Mouse (Mus musculus): ENCODE data around the gene Slc25a35. TPM values are rescaled to one million over a fixed set of nuclear protein-coding genes. Genes with fewer than 3 reads are reported as not detected.
A peak's percentile ranks its signal among the peaks of the same experiment; 100 is the strongest.
"Not testable (repeated sequence)": the region's sequence is repeated elsewhere in the genome, so short reads cannot be mapped to it uniquely, and the experiment has no call there.

Slc25a35 gene
- total and polyA plus RNA-seq, 3 experiments, result 4.2 to 21.6 (median 5.3) TPM

DNA sequence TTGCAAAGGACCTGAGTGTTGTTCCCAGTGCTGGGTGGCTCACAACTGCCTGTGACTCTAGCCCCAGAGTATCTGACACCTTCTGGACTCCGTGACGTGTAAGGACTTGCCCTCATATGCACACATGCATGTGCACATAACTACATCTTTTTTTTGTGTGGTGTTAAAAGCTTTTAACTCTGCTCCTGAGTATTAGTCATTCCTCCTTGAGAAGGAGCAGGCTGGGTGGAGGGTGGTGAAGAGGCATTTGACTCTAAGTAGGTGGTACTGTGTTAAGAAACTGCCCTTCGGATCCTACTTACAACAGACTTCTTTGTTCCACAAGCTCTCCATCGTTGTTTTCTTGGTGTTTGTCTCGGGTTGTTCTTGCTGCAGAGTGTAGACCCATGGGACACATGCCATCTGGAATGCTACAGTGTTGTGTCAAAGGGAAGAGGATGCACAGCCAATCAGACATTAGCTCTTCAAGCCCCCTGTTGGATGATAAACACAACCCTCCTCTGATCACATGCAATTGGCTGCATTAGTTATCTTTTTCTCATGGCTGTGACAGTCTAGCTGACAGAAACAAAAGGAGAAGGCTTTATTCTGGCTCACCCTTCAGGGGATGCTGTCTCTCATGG lies 33.9 kb upstream of the Slc25a35 start:
- 61% methylated on average over 5 of the region's 5 CpGs for WGBS

DNA sequence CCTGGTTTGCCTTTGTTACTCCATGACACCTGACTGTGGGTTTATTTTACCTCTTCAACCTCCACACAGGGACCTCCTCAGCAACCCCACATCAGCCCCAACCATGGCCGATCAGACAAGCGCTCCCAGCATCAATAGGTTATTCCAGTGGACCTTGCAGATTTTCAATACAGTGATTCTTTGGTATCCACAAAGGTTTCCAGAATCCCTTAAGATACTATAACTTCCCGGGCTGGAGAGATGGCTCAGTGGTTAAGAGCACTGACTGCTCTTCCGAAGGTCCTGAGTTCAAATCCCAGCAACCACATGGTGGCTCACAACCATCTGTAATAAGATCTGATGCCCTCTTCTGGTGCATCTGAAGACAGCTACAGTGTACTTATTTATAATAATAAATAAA lies 31.0 kb upstream of the Slc25a35 start:
- intact Hi-C loops (cut with DNase I); DNase-seq; H3K79me2 ChIP-seq (replicated peaks; ENCODE audit: control insufficient read depth, insufficient read depth, low read length); H3K27ac ChIP-seq; H3K9ac ChIP-seq (ENCODE audit: low read depth, low read length); H3K27me3 ChIP-seq (ENCODE audit: control insufficient read depth, insufficient read depth, low read length); H3K36me3 ChIP-seq (ENCODE audit: control insufficient read depth, insufficient read depth, low read length); H3K4me1 ChIP-seq (ENCODE audit: control insufficient read depth, insufficient read depth, low read length); H3K4me3 ChIP-seq: not testable (repeated sequence)
- 84% methylated on average over 4 of the region's 4 CpGs for WGBS

More for the DNA sequence above, 33.9 kb upstream of the Slc25a35 start:
- H3K27me3 ChIP-seq (ENCODE audit: control insufficient read depth, insufficient read depth, low read length), result no peaks in the 10 kb centered on the region
- no peak overlapping the region for H3K4me3 ChIP-seq
- no peak overlapping the region for H3K27ac ChIP-seq
- DNase-seq, result no peak
- no peaks in the 10 kb centered on the region for H3K79me2 ChIP-seq (replicated peaks; ENCODE audit: control insufficient read depth, insufficient read depth, low read length)
- TF ChIP-seq POLR2A (IDR thresholded peaks at IDR 0.05; ENCODE audit: insufficient read depth, low read depth, low read length) (no peak), CTCF (IDR thresholded peaks at IDR 0.05) (no peak)
- no peak overlapping the region for H3K9ac ChIP-seq (ENCODE audit: low read depth, low read length)
- no peaks in the 10 kb centered on the region for H3K4me1 ChIP-seq (ENCODE audit: control insufficient read depth, insufficient read depth, low read length)
- intact Hi-C loops (cut with DNase I), result no loop called here
- H3K36me3 ChIP-seq (ENCODE audit: control insufficient read depth, insufficient read depth, low read length), result no peaks in the 10 kb centered on the region

DNA sequence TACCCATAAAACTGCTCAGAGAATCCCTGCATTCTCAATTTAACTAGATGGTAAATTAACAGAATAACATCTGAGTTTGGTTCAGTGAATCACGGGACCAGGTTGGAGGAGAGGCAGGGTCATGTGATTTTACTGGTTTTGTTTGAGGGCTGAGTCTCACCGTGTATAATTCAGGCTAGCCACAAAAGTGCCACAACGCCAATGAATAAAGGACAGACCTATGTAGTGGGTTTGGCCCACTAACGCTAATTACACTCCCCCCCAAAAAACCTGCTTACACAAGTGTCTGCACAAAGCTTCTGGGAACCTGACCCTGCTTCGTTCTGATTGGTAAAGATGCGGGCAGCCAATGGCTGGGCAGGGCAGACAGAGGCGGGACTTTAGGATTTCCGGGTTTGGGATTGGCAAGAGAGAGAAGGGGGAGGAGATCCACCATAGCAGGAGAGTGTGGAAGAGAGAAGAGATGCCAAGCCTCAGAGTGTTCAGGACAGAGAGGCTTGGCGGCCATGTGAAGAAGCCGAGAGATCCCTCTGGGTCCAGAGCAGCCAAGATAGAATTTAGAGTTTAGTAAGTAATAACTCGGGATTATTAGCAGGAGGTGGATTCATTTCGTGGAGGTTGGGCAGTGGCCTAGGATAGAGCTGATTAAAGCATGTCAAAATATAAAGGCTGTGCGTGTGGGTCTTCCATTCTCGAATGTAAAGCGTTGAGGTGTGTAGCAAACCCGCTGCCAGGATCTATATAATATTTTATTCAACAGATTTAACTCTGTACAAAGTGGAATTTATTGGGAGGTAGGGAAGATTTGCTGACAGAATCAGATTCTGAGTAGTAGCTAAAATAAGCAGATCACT lies 28.3 kb upstream of the Slc25a35 start:
- intact Hi-C loops (cut with DNase I), result no loop called here
- no peaks in the 10 kb centered on the region for H3K79me2 ChIP-seq (replicated peaks; ENCODE audit: control insufficient read depth, insufficient read depth, low read length)
- WGBS, result 2% methylated on average over 16 of the region's 16 CpGs
- TF ChIP-seq CTCF (IDR thresholded peaks at IDR 0.05) (no peak), EP300 (IDR thresholded peaks at IDR 0.05; ENCODE audit: insufficient read depth, low read depth, low read length) (0 out of 2 replicates have a peak, but pooled peaks have one; percentile 19), POLR2A (IDR thresholded peaks at IDR 0.05; ENCODE audit: insufficient read depth, low read depth, low read length) (peak; percentile 81)
- H3K27ac ChIP-seq, result peak overlapping the region; percentile 75
- peaks cover 3% of the 10 kb centered on the region for H3K4me1 ChIP-seq (ENCODE audit: control insufficient read depth, insufficient read depth, low read length)
- peak overlapping the region; percentile 49 for H3K9ac ChIP-seq (ENCODE audit: low read depth, low read length)
- H3K4me3 ChIP-seq, result peak overlapping the region; percentile 46
- H3K27me3 ChIP-seq (ENCODE audit: control insufficient read depth, insufficient read depth, low read length), result no peaks in the 10 kb centered on the region
- DNase-seq, result peak; percentile 85 to 90
- no peaks in the 10 kb centered on the region for H3K36me3 ChIP-seq (ENCODE audit: control insufficient read depth, insufficient read depth, low read length)

DNA sequence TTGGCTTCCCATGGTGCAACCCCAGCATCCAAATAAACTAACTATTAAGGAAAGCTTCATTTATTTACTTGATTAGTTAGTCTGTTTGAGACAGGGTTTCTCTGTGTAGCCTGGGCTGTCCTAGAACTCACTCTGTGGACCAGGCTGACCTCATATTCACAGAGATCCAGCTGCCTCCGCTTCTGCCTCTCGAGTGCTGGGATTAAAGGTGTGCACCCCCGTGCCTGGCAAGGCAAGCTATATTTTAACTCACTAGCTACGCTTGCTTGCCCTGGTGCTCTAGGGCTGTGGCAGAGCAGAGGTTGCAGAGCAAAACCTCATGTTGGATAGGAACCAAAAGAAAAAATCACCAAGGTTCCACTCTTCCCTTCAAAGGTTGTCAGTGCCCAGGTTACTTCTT lies 27.4 kb upstream of the Slc25a35 start:
- H3K4me1 ChIP-seq (ENCODE audit: control insufficient read depth, insufficient read depth, low read length), result peaks cover 3% of the 10 kb centered on the region
- H3K36me3 ChIP-seq (ENCODE audit: control insufficient read depth, insufficient read depth, low read length), result no peaks in the 10 kb centered on the region
- peak overlapping the region; percentile 46 for H3K4me3 ChIP-seq
- WGBS, result 56% methylated on average over 4 of the region's 4 CpGs
- H3K27ac ChIP-seq, result peak overlapping the region; percentile 75
- no peaks in the 10 kb centered on the region for H3K79me2 ChIP-seq (replicated peaks; ENCODE audit: control insufficient read depth, insufficient read depth, low read length)
- intact Hi-C loops (cut with DNase I), result no loop called here
- no peak overlapping the region for H3K9ac ChIP-seq (ENCODE audit: low read depth, low read length)
- no peak for TF ChIP-seq CTCF (IDR thresholded peaks at IDR 0.05)
- TF ChIP-seq POLR2A (IDR thresholded peaks at IDR 0.05; ENCODE audit: insufficient read depth, low read depth, low read length), result no peak
- no peak for TF ChIP-seq EP300 (IDR thresholded peaks at IDR 0.05; ENCODE audit: insufficient read depth, low read depth, low read length)
- H3K27me3 ChIP-seq (ENCODE audit: control insufficient read depth, insufficient read depth, low read length), result no peaks in the 10 kb centered on the region
- no peak for DNase-seq

DNA sequence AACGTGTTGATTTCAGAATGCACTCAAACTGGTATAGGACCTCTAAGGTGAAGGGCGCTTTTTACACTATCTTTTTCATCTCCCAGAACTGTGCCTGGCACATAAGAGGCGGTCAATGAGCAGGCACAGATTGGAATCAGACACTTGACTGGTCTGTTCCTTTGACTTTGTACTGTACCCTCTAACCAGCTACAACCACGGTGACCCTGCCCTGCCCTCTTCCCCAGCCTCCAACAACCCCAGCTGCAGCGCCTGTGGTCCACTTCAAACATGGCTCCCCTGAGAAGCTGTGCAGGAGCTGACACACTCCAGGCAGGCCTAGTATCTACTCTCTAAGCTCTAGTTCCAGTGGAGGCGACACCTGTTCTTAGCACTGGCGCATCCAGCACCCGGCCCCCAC lies 25.2 kb upstream of the Slc25a35 start:
- H3K79me2 ChIP-seq (replicated peaks; ENCODE audit: control insufficient read depth, insufficient read depth, low read length), result no peaks in the 10 kb centered on the region
- 93% methylated on average over 8 of the region's 8 CpGs for WGBS
- H3K9ac ChIP-seq (ENCODE audit: low read depth, low read length), result no peak overlapping the region
- no peak overlapping the region for H3K4me3 ChIP-seq
- H3K4me1 ChIP-seq (ENCODE audit: control insufficient read depth, insufficient read depth, low read length), result peaks cover 3% of the 10 kb centered on the region
- H3K27me3 ChIP-seq (ENCODE audit: control insufficient read depth, insufficient read depth, low read length), result no peaks in the 10 kb centered on the region; the same call in 1 of the 2 replicates
- H3K27ac ChIP-seq, result no peak overlapping the region
- DNase-seq, result no peak
- no peak for TF ChIP-seq POLR2A (IDR thresholded peaks at IDR 0.05; ENCODE audit: insufficient read depth, low read depth, low read length)
- 0 out of 2 replicates have a peak, but pooled peaks have one; percentile 17 for TF ChIP-seq EP300 (IDR thresholded peaks at IDR 0.05; ENCODE audit: insufficient read depth, low read depth, low read length)
- intact Hi-C loops (cut with DNase I), result no loop called here
- H3K36me3 ChIP-seq (ENCODE audit: control insufficient read depth, insufficient read depth, low read length), result no peaks in the 10 kb centered on the region

DNA sequence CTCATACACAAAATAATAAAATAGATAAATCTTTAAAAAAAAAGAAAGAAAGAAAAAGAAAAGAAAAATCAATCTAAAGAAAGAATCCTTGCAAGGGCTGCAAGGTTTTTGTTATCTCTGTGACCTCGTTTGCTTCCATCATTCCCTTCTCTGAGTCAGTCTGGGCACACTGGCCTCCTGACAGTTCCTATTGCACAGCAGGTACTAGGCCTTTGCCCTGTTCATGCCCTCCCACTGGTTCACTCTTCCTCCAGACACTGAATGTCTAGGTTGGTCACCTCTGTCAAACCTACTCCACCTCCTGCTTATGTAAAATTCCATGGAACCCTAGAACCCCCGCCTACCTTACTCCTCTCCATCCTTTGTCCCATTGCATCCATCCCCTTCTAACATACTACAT lies 22.7 kb upstream of the Slc25a35 start:
- TF ChIP-seq EP300 (IDR thresholded peaks at IDR 0.05; ENCODE audit: insufficient read depth, low read depth, low read length), result no peak
- H3K27ac ChIP-seq, result no peak overlapping the region
- intact Hi-C loops (cut with DNase I), result no loop called here
- H3K9ac ChIP-seq (ENCODE audit: low read depth, low read length), result no peak overlapping the region
- H3K36me3 ChIP-seq (ENCODE audit: control insufficient read depth, insufficient read depth, low read length), result no peaks in the 10 kb centered on the region; the same call in 1 of the 2 replicates
- no peak for DNase-seq
- H3K79me2 ChIP-seq (replicated peaks; ENCODE audit: control insufficient read depth, insufficient read depth, low read length), result no peaks in the 10 kb centered on the region
- H3K4me3 ChIP-seq, result no peak overlapping the region
- H3K4me1 ChIP-seq (ENCODE audit: control insufficient read depth, insufficient read depth, low read length), result peaks cover 3% of the 10 kb centered on the region
- 81% methylated on average over 2 of the region's 2 CpGs for WGBS
- no peaks in the 10 kb centered on the region; the same call in 1 of the 2 replicates for H3K27me3 ChIP-seq (ENCODE audit: control insufficient read depth, insufficient read depth, low read length)

Measured in heart, adult 2 months (tissue).